Mouse (Mus musculus): ENCODE results near the gene Hyls1.

Gene Hyls1

GRCm38 (mm10) chr9:35544666-35545065 is 25.5 kb downstream of the Hyls1 start:
- DNase-seq (ENCODE audit: low read depth in 1 of 2, low spot score in 2 of 2), result no peak

- DNase-seq (ENCODE audit: low read depth in 1 of 2, low spot score in 2 of 2), result no peak
Measured at GRCm38 (mm10) chr9:35543099-35543860, 26.9 kb downstream of the Hyls1 start.

DNA sequence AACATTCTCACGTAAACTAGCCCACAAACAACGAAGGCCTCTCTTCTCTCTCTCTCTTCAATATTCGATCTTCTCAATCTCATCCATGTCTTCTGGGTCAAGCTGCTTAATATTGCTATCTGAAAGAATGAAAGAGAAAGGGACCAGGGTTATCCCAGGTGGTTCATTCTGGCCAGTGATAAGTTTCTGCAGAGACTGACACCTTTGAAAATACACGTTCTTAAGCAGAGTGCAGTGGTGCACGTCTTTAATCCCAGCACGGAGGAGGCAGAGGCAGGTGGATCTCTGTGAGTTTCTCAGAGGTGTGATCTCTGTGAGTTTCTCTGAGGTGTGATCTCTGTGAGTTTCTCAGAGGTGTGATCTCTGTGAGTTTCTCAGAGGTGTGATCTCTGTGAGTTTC is 28.3 kb downstream of the Hyls1 start:
- no peak for DNase-seq (ENCODE audit: low read depth in 1 of 2, low spot score in 2 of 2)

DNA sequence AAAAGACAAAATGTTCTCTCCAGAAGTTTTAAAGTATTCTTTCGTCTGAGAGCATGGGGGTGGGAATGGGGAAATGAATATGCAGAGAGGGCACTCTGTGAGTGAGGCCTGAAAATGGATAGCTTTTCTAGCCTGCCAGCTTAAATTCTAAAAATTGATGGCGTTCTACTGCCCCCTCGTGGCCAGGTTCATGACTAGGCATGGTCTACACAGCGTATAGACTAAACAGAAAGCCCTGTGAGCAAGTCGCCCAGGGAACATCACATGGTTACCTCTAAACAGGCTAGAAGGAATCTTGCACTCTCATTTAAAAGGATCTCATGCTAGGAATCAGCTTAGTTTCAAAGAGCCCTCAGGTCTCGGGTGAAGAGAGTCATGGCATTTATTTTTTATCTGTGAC is 28.7 kb downstream of the Hyls1 start:
- DNase-seq (ENCODE audit: low read depth in 1 of 2, low spot score in 2 of 2), result peak in 1 of 2 experiments; percentile 49

GRCm38 (mm10) chr9:35541024-35541423 is 29.2 kb downstream of the Hyls1 start:
- no peak for DNase-seq (ENCODE audit: low read depth in 1 of 2, low spot score in 2 of 2)

DNA sequence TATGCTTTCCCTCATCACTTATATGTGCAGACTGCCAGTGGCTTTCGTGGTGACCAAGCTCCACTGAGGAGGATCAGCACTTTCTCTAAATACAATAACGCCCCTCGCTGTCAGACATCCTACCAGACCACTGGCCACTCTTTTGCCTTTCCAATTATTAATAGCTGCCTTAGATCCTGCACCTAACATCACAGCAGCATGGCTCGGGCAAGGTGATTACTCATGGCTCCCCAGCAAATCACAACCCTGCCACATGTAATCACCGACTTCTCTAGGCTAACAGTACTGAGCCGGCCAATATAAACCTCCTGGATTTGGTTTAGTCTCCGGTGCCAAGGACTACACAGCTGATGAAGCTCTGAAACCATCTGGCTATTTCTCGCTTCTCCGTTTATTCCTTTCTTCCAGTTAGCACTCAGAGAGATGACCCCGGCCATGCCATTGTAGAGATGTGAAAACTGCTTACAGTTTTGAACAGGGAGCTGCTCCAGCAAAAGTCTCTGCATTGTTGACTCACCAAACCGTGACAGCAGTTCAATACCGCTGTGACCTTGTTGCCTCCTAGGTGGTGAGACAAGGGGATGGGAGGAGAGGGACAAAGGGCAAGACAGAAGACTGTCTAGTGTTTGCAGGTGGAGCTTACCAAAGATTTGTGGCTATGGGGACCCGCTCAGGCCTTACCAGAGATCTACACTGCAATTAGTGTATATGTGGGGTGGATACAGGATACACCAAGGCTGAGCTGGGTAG is 31.0 kb downstream of the Hyls1 start:
- DNase-seq (ENCODE audit: low read depth in 1 of 2, low spot score in 2 of 2), result no peak

- DNase-seq (ENCODE audit: low read depth in 1 of 2, low spot score in 2 of 2), result no peak
Measured at GRCm38 (mm10) chr9:35535876-35536275, 34.3 kb downstream of the Hyls1 start.

- DNase-seq (ENCODE audit: low read depth in 1 of 2, low spot score in 2 of 2), result no peak
Measured at GRCm38 (mm10) chr9:35535110-35535509, 35.1 kb downstream of the Hyls1 start.

DNA sequence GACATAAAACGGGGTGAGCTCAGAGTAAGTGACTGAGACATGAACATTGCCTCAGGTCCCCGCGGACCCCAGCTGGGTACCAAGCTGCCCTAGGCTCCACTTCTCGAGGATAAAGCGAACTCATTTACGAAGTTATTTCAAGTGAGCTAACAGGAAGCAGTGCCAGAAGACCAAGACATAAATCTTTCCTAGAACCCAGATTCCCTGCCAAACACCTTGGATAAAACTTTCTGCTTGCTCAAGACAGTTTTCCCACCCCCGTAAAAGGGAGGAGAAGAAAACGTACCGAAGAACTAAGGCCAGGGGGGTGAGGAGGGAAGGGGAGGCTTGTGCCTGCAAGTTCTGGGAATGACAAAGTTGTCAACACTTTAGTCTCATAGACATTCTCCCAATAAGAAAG is 36.9 kb downstream of the Hyls1 start:
- no peak for DNase-seq (ENCODE audit: low read depth in 1 of 2, low spot score in 2 of 2)

DNA sequence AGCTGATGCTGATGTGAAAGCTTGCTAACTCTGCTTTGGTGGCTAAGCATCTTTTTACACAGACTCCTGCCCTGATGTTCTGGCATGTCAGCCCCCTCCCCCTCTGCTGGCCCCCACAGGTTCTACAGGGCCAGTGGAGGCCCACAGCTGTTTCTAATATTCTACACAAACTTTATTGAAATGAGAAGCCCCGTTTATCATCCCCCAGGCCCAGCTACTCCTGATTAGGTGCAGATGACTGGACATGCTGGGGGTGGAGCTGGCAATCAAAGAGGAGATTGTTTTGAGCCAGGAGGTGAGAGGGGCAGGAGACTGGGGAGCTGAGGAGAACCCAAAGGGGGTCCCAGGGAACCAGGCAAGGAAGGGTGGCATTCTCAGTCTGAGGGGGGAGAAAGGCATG is 40.4 kb downstream of the Hyls1 start:
- no peak for DNase-seq (ENCODE audit: low read depth in 1 of 2, low spot score in 2 of 2)

- DNase-seq (ENCODE audit: low read depth in 1 of 2, low spot score in 2 of 2), result no peak
Measured at GRCm38 (mm10) chr9:35529141-35529540, 41.1 kb downstream of the Hyls1 start.

GRCm38 (mm10) chr9:35523941-35524411 is 46.2 kb downstream of the Hyls1 start:
- DNase-seq (ENCODE audit: low read depth in 1 of 2, low spot score in 2 of 2), result no peak

DNA sequence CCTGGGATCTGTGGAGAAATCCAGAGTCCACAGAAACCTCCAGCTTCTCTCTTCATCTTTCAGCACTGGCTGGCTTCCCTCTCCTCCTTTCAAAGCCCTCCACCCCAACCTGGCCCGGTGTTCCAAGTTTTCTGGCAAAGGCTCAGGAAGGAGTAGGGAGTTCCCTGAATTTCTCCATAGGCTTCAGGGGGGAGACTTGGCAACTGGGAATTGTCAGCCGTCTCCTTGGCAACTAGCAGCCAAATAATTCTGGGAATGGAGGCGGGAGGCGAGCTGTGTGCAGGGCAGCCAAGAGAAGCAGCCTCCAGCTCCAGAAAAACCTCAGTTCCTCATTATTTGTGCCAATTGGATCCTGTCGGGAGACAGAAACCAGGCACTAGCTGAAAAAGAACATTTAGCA is 46.7 kb downstream of the Hyls1 start:
- no peak for DNase-seq (ENCODE audit: low read depth in 1 of 2, low spot score in 2 of 2)

- no peak for DNase-seq (ENCODE audit: low read depth in 1 of 2, low spot score in 2 of 2)
Measured at GRCm38 (mm10) chr9:35522821-35523515, 47.2 kb downstream of the Hyls1 start.

DNA sequence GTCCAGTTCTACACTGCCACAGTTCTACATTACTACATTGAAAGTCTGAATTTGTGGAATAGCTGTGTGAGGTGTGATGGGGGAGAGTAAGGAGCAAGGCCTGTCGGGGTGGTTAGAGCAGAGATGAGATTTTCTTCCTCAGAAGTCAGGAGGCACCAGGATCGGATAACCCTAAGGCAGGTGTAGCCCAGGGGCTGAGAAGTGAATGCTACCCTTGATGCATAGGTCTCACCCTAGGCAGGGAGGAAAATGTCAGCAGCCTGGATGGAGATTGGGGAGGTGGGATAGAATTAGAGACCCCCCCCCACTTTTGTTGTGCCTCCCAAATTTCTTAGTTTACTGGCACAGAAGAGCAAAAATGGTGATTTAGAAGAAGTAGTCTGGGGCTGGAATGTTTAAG is 48.0 kb downstream of the Hyls1 start:
- DNase-seq (ENCODE audit: low read depth in 1 of 2, low spot score in 2 of 2), result no peak

DNA sequence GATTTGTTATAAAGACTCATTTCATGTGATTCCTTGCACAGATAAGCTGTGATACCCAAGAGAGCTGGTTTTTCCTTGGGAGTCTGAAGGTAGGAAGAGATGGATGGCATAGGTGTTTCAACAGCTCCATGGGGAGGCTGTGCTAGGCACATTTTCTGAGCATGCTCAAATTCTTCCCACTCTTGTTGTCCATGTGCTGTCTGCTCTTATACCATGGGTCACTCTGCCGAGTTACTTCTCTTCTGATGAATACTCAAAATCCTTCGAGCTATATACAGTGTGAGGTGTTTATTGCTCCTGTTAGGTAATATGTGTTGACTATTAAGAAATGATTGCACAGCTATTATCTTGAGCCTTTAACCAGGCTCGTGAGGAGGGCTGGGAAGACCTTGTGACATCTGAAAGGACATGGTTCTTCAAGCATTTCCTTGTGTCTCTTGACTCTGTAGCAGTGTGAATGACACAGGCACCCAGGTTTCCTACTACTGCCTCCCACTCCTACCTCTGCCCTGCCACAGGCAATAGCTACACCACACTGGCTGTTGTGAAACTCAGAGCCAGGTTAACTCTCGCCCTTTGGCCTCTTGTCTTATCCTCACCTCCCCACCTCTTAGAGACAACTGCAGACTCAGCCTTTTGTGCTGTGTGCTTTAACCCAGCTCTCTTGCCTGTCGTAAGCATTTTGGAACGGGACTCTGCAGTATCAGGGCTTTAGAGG is 49.4 kb downstream of the Hyls1 start:
- no peak for DNase-seq (ENCODE audit: low read depth in 1 of 2, low spot score in 2 of 2)

DNA sequence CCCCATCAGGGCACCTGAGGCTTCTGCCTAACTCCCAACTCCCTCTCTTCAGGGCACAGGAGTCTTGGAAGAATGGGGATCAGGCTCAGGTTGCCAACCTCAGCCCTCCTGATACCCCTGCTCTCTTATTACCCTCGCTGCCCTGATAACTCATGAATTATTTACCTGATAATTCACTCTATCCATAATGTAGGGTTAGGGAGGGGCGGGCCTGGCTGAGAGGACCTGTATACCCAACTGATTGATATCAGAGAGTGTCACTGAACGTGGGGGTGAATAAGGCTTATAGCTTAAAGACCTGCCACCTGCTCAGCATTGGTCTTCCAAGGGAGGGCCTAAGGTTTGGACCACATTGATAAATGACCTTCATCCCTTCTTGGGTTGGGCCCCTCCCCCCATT is 52.0 kb downstream of the Hyls1 start, which contains the start of gene Gm1113:
Gene Gm1113, minus strand, starts transcription at position 101 of the 400 bp plus-strand sequence.
- no peak for DNase-seq (ENCODE audit: low read depth in 1 of 2, low spot score in 2 of 2)

DNA sequence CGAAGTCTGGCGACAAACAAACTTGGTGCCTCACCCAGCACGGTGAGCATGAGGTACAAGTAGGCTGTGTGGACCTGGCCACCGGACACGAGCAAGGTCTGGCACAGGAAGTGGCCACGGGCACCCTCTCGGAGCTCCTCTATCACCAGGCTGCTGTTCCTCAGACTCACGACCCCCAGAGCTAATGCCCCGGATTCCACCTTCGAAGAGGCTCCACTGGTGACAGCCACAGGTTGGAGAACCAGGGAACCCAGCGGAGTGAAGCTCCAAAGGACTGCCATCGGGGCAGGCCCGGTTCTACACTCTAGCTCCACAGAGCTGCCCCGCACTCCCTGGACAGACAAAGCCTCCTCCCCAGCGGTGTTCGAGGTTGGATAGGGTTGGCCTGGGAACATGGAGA is 53.5 kb downstream of the Hyls1 start:
- no peak for DNase-seq (ENCODE audit: low read depth in 1 of 2, low spot score in 2 of 2)

DNA sequence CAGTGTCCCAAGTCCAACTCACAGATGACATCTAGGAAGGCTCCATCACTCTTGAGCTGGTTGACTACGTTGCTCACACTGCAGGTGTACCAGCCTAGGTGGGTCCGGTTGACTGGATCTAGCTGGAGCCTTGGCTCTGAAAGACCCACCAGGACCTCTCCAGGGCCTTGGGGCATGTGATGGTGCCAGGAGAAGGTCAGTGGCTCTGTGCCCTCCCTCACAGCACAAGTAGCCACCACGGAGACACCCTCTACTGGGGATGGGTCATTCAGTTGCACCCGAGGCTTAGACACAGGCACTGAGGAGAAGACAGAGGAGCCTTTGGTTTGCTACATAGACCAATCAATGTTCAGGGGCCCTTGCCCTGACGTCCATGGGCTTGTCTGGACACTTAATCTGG is 54.0 kb downstream of the Hyls1 start:
- no peak for DNase-seq (ENCODE audit: low read depth in 1 of 2, low spot score in 2 of 2)

GRCm38 (mm10) chr9:35513900-35514299 is 56.3 kb downstream of the Hyls1 start:
- no peak for DNase-seq (ENCODE audit: low read depth in 1 of 2, low spot score in 2 of 2)

Measured in monocyte, adult 2 months (primary cell).